Mouse (Mus musculus) neural tube, embryonic 13.5 days (tissue): ENCODE measurements at regions not wholly inside any gene's neighbourhood (a gene's known extent, or its start where the extent isn't known, plus 50 kb on each side); places are given as distances from the start of the nearest gene placed in this dataset.

Experiments
- ATAC-seq: fragments of 200-750 bp; cut with Nextera tagmentation; 2 replicates; pipeline ENCODE4 v1.8.0; 2017; ENCODE audit warnings: low read depth, mild to moderate bottlenecking, moderate TSS enrichment, moderate library complexity
- H3K27ac ChIP-seq: fragments of 300-500 bp; sonication (generic); replicated peaks from 2 replicates; pipeline ENCODE4 v1.5.1; 2015; ENCODE audit warnings: moderate library complexity, mild to moderate bottlenecking, inconsistent platforms
- H3K27me3 ChIP-seq: fragments of 300-500 bp; sonication (generic); 2 replicates; pipeline ENCODE4 v1.6.1; 2015; ENCODE audit warnings: mild to moderate bottlenecking, inconsistent platforms
- H3K36me3 ChIP-seq: fragments of 300-500 bp; sonication (generic); 2 replicates; pipeline ENCODE4 v1.6.1; 2015; ENCODE audit warnings: mild to moderate bottlenecking, inconsistent platforms
- H3K4me1 ChIP-seq: fragments of 300-500 bp; sonication (generic); replicated peaks from 2 replicates; pipeline ENCODE4 v1.6.1; 2015; ENCODE audit warnings: inconsistent platforms
- H3K4me2 ChIP-seq: fragments of 300-500 bp; sonication (generic); 2 replicates; pipeline ENCODE4 v1.6.1; 2015; ENCODE audit warnings: inconsistent platforms, mild to moderate bottlenecking, moderate library complexity
- H3K4me3 ChIP-seq: fragments of 300-500 bp; sonication (generic); 2 replicates; pipeline ENCODE4 v1.5.1; 2015; ENCODE audit warnings: mild to moderate bottlenecking, inconsistent platforms
- H3K9ac ChIP-seq: fragments of 300-500 bp; sonication (generic); 2 replicates; pipeline ENCODE4 v1.6.1; 2015; ENCODE audit warnings: moderate library complexity, mild to moderate bottlenecking, inconsistent platforms
- H3K9me3 ChIP-seq: fragments of 300-500 bp; sonication (generic); 2 replicates; pipeline ENCODE4 v1.6.1; 2016; ENCODE audit warnings: inconsistent platforms
- WGBS: fragments of 180-500 bp; shearing (Covaris S2); methylation state at CpG from one replicate; pipeline ENCODE4 v1.1.7; 2015; 5-methylcytosine and 5-hydroxymethylcytosine counted together

DNA sequence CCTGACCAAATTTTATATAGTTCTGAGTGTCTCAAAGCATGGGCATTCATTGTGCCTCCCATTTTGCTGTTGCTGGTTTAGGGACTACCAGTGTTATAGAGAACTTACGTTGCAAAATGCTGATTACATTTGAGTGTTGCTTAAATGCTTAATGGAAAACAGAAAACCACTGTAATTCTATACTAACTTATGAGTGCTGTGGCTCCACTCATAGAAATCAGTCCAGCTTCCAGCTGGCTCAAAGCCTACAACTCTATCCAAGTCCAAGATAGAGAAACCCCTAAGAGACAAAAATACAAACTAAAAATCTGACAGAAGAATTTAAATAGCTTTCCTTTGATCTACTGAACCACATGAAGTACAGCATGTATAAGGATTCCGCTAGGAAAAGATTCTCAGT, 328.7 kb upstream of the Mef2c start:
- 88% methylated on average over 2 of the region's 2 CpGs for WGBS
- Histone ChIP-seq H3K36me3 (no peaks in the 10 kb centered on the region), H3K27me3 (no peaks in the 10 kb centered on the region), H3K4me3 (no peak overlapping the region), H3K4me2 (no peak overlapping the region), H3K27ac (no peak overlapping the region), H3K4me1 (no peaks in the 10 kb centered on the region), H3K9me3 (no peaks in the 10 kb centered on the region), H3K9ac (no peak overlapping the region)
- ATAC-seq: no peak

DNA sequence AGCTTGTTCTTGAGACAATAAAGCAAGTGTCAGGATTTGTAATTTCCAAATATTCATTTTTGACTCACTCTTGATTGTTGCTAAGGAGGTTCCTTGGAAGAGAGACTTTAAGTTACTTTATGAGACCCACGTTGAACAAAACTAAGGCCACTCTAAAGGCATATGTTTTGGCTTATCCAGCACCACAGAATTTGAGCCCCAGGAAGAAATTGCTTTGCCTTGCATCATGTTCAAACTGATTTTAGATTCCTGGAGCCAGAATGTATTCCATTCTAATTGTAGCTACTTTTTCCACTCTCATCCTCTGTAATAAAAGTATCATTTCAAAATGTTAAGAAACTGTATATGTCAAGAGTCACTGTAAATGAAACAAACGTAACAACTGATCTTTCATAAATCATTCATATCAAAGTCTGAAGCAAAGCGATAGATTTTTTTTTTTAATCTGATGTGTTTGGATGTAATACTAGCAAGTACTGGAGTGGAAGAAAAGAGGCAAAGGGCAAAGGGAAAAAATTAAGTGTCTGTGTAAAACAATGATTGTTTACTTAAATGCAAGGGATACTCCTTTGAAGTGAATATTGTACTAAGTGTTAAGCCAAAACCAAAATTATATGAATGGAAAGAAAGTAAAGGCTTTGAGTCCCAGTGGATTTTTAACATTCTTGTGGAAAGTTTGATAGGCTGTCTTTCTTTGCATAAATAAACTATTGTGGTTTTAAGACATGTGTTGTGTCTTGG, 301.7 kb upstream of the Mef2c start:
- Histone ChIP-seq H3K4me2 (no peak overlapping the region), H3K4me3 (no peak overlapping the region), H3K9me3 (no peaks in the 10 kb centered on the region), H3K27ac (no peak overlapping the region), H3K36me3 (no peaks in the 10 kb centered on the region), H3K27me3 (no peaks in the 10 kb centered on the region), H3K9ac (no peak overlapping the region), H3K4me1 (no peaks in the 10 kb centered on the region)
- no peak for ATAC-seq
- 91% methylated on average over 3 of the region's 3 CpGs for WGBS

DNA sequence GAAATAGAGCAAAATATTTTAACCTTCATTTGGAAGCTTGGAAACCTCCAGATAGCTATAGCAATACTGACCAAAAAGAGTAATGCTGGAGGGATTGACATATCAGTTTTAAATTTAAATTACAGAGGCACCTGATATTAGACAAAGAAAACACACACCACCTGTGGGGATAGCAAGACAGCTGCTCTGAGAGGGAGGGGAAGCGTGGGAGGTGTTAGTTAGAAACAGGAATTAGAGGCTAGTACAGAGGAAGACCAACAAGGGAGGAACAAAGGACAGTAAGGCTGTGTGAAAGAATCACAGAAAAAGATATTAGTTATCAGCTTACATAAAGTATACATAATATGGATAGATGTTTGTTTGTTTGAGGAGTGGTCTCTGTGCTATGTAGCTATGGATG, 297.2 kb upstream of the Mef2c start:
- Histone ChIP-seq H3K36me3 (no peaks in the 10 kb centered on the region), H3K9ac (no peak overlapping the region), H3K4me2 (no peak overlapping the region), H3K27me3 (no peaks in the 10 kb centered on the region), H3K4me1 (no peaks in the 10 kb centered on the region), H3K27ac (no peak overlapping the region), H3K9me3 (no peaks in the 10 kb centered on the region), H3K4me3 (no peak overlapping the region)
- no peak for ATAC-seq
- WGBS: 85% methylated on average over 1 of the region's 1 CpGs

DNA sequence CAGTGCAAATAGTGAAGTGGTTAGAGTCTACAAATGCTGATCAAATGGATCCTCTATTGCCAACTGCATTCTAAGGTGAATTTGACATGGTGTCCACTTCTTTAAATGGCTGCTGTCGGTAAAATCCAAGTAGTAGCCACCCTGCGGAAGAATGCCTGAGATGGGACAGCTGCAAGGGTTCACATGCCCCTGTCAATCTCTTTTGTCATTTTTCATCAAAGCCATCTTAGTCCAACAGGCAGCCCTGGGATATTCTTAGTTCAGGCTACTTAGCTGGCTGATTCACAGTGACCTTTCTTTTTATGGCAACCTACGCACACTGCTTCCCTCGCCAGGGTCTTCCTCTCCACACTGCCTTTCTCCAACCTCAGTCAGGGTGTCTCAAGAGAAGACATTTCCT, 296.3 kb upstream of the Mef2c start:
- H3K36me3 ChIP-seq: no peaks in the 10 kb centered on the region
- H3K9ac ChIP-seq: no peak overlapping the region
- no peaks in the 10 kb centered on the region for H3K27me3 ChIP-seq
- H3K4me3 ChIP-seq: no peak overlapping the region
- H3K4me2 ChIP-seq: no peak overlapping the region
- no peaks in the 10 kb centered on the region for H3K4me1 ChIP-seq
- no peak overlapping the region for H3K27ac ChIP-seq
- 92% methylated on average over 4 of the region's 4 CpGs for WGBS
- no peaks in the 10 kb centered on the region for H3K9me3 ChIP-seq
- ATAC-seq: no peak

DNA sequence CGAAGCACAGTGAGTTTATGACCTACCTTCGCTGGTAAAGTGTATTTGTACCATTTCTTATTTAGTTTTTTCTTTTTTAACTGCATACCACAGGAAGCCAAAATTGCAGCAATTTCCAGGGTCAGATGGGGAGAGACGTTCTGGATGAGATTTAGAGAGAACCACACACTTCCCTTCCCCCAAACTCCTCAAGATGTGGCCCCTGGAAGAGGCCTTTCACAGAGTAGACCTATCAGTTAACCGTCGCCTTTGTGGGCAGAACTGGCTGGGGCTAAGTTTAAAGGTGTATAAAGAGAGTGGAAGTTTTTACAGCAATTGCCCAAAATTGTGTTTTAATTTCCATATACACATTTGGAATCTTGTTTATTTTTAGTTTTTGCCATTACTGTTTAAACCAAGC, 295.7 kb upstream of the Mef2c start:
- WGBS: 90% methylated on average over 5 of the region's 5 CpGs
- ATAC-seq: no peak
- H3K27ac ChIP-seq: no peak overlapping the region
- H3K9me3 ChIP-seq: no peaks in the 10 kb centered on the region
- no peaks in the 10 kb centered on the region for H3K4me1 ChIP-seq
- H3K27me3 ChIP-seq: no peaks in the 10 kb centered on the region
- no peak overlapping the region for H3K4me2 ChIP-seq
- H3K9ac ChIP-seq: no peak overlapping the region
- no peak overlapping the region for H3K4me3 ChIP-seq
- H3K36me3 ChIP-seq: no peaks in the 10 kb centered on the region

DNA sequence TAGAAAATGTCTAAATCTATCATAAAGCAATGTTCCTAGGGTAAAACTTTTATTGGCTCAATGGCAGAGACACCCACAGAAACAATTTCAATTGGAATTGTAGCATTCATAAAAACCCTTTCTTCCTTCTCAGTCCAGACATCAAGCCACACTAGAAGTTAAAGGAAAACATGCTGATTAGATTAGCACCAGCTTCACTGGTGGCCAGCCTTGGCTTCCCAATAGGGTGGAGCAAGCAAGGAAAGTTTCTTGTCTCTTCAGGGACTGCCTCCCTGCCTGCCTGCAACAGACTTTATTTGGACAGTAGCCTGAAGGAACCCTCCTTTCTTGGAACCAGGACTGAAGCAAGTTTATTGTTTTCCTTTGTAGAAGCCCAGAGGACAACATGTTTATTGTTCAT, 289.0 kb upstream of the Mef2c start:
- no peaks in the 10 kb centered on the region for H3K4me1 ChIP-seq
- H3K4me3 ChIP-seq: no peak overlapping the region
- H3K9ac ChIP-seq: no peak overlapping the region
- ATAC-seq: no peak
- H3K36me3 ChIP-seq: no peaks in the 10 kb centered on the region
- H3K4me2 ChIP-seq: no peak overlapping the region
- no peaks in the 10 kb centered on the region for H3K27me3 ChIP-seq
- no peaks in the 10 kb centered on the region for H3K9me3 ChIP-seq
- no peak overlapping the region for H3K27ac ChIP-seq

DNA sequence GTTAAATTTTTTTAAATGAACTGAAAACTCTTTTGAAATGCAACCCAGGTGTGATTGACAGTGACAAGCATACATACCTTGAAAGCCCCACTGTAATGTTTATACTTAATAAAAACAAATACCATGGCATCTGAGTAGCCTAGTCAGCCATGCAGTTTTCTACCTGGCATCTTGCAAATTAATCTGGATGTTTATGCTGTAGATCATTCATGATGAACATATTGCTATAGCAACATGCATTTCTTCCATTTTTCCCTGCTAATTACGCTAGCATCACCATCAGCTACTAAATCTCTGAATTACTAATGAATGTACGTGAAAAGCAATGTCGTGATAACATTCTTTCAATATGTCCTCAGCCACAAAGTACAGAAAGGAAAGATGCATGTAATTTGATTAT, 287.4 kb upstream of the Mef2c start:
- H3K9me3 ChIP-seq: no peaks in the 10 kb centered on the region
- H3K4me1 ChIP-seq: no peaks in the 10 kb centered on the region
- H3K36me3 ChIP-seq: no peaks in the 10 kb centered on the region
- no peaks in the 10 kb centered on the region for H3K27me3 ChIP-seq
- ATAC-seq: no peak
- WGBS: 70% methylated on average over 3 of the region's 3 CpGs
- no peak overlapping the region for H3K9ac ChIP-seq
- H3K4me3 ChIP-seq: no peak overlapping the region
- no peak overlapping the region for H3K27ac ChIP-seq
- no peak overlapping the region for H3K4me2 ChIP-seq

DNA sequence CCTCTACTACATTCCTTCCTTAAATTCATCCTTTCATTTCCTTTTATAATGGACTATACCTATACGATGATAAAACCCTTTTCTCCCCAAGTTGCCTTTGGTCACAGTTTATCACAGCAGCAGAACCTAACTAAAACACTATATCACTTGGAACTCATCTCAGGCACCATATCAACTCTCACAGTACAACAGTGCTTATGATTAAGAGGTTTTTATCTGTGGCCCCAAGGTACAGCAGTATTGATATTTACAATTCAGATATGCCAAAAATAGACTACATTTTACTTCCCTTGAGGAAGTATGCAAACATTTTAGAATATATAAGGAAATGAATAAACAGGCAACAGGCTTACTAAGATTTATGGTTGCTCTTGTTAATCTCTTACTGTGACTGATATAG, 251.4 kb upstream of the Mef2c start:
- no peaks in the 10 kb centered on the region for H3K9me3 ChIP-seq
- H3K4me1 ChIP-seq: no peaks in the 10 kb centered on the region
- no peaks in the 10 kb centered on the region for H3K27me3 ChIP-seq
- no peak overlapping the region for H3K4me3 ChIP-seq
- no peak for ATAC-seq
- H3K4me2 ChIP-seq: no peak overlapping the region
- H3K27ac ChIP-seq: no peak overlapping the region
- 100% methylated on average over 1 of the region's 1 CpGs for WGBS
- H3K36me3 ChIP-seq: no peaks in the 10 kb centered on the region
- no peak overlapping the region for H3K9ac ChIP-seq

DNA sequence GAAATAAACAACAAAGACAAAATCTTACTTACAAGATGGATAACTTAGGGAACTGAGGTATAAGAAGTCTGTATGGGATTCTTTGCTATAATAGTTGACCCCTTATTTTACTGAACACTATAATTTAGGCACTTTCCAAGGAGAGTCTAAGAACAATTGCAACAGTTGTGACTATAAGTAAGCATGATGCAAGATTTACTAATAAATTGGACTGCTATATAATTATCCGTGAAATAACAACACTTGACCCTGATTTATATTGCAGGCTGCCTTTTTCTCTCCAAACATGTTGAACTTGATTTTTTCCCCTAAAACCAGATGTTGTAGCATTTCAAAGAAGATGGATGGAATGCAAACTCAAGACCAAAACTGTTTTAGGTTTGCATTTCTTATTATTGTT, 237.2 kb upstream of the Mef2c start:
- WGBS: 89% methylated on average over 1 of the region's 1 CpGs
- ATAC-seq: no peak
- H3K27me3 ChIP-seq: no peaks in the 10 kb centered on the region

DNA sequence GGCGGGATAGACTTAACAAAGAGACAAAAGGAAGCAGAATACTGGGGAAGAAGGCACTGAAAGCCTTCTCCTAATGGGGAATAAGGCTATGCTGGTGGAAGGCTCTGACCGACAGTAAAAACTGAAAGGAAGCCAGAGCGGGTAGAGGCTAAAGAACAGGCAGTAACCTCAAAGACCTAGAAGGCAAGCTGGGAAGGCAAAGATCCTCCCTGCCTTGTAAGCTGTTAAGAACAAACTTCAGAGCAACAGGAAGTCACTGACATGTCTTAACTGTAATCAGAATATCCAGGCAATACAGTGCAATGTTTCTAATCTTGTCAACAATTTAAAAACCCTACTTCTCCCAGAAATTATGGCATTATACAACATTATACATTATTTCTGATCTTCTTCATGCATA, 235.2 kb upstream of the Mef2c start:
- Histone ChIP-seq H3K4me1 (no peaks in the 10 kb centered on the region), H3K4me2 (no peak overlapping the region), H3K36me3 (no peaks in the 10 kb centered on the region), H3K27ac (no peak overlapping the region), H3K9me3 (no peaks in the 10 kb centered on the region), H3K9ac (no peak overlapping the region), H3K4me3 (no peak overlapping the region), H3K27me3 (no peaks in the 10 kb centered on the region)
- WGBS: 83% methylated on average over 3 of the region's 3 CpGs
- no peak for ATAC-seq

More for the DNA sequence above, 237.2 kb upstream of the Mef2c start:
- no peak overlapping the region for H3K4me2 ChIP-seq
- H3K36me3 ChIP-seq: no peaks in the 10 kb centered on the region
- no peak overlapping the region for H3K27ac ChIP-seq
- H3K4me3 ChIP-seq: no peak overlapping the region
- H3K9ac ChIP-seq: no peak overlapping the region
- H3K4me1 ChIP-seq: no peaks in the 10 kb centered on the region
- no peaks in the 10 kb centered on the region for H3K9me3 ChIP-seq

DNA sequence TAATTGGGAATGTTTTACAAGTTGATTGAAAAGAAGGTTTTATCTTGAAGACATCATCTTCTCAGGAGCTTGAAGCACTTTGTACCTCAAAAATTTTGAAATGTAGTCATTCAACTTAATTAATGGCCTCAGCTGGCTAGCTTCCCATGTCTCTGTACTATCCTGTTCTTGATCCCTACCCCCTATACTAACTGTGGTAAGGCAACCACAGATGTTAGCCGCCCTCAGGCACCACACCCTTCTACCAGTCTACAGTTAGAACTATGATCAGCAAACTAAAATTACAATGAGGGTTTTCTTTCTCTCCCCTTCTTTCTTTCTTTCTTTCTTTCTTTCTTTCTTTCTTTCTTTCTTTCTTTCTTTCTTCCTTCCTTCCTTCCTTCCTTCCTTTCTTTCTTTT, 225.1 kb upstream of the Mef2c start:
- 90% methylated on average over 1 of the region's 1 CpGs for WGBS
- no peak overlapping the region for H3K4me2 ChIP-seq
- no peaks in the 10 kb centered on the region for H3K27me3 ChIP-seq
- no peak overlapping the region for H3K27ac ChIP-seq
- no peaks in the 10 kb centered on the region for H3K36me3 ChIP-seq
- no peak for ATAC-seq
- no peaks in the 10 kb centered on the region for H3K4me1 ChIP-seq
- H3K9me3 ChIP-seq: no peaks in the 10 kb centered on the region
- no peak overlapping the region for H3K9ac ChIP-seq
- no peak overlapping the region for H3K4me3 ChIP-seq

DNA sequence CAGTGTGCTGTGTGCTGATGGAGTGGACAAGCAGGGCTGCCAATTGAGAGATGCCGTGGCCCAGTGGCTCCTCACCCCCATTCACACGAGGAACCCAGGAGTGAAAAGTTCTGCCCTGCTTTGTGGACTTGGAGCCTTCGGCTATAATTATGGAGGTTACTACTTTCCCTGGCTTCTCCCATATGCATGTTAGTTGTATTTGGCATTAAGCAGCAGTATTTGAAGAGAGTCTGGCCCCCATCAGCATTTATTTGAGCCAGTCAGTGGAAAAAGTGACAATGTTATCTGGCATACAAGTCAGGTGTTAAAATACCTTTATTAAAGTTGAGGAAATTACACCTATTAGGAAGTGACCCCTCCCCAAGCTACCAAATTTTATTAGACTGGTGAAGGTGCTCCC, 196.1 kb upstream of the Mef2c start:
- H3K36me3 ChIP-seq: no peaks in the 10 kb centered on the region
- H3K4me3 ChIP-seq: no peak overlapping the region
- H3K9ac ChIP-seq: no peak overlapping the region
- H3K9me3 ChIP-seq: no peaks in the 10 kb centered on the region
- WGBS: 91% methylated on average over 3 of the region's 3 CpGs
- no peak overlapping the region for H3K4me2 ChIP-seq
- H3K27me3 ChIP-seq: no peaks in the 10 kb centered on the region
- H3K4me1 ChIP-seq: no peaks in the 10 kb centered on the region
- no peak overlapping the region for H3K27ac ChIP-seq
- no peak for ATAC-seq

DNA sequence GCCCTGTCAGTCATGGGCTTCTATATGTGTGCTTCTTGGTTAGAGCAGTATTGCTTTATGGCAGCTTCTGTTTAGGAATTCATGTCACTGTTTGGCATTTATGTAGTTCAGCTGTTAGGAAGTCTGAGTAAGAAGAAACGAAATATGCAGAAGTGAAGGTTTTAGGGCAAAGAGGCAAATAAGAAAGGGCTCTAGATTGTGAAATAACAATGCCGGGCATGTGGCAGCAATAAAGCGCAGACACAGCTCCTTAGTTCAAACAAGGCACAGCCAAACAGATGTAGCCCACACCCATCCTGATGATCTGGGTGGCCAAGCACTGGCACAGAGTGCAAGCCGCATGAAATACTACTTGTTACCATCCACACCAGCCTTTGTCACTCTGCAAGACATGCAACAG, 175.3 kb upstream of the Mef2c start:
- 60% methylated on average over 4 of the region's 4 CpGs for WGBS
- no peaks in the 10 kb centered on the region for H3K9me3 ChIP-seq
- no peak overlapping the region for H3K27ac ChIP-seq
- H3K4me3 ChIP-seq: no peak overlapping the region
- H3K36me3 ChIP-seq: no peaks in the 10 kb centered on the region
- H3K9ac ChIP-seq: no peak overlapping the region
- ATAC-seq: no peak
- H3K4me2 ChIP-seq: no peak overlapping the region
- H3K27me3 ChIP-seq: no peaks in the 10 kb centered on the region
- peaks cover 3% of the 10 kb centered on the region for H3K4me1 ChIP-seq
